Mouse (Mus musculus) cerebellum, postnatal 14 days (tissue): Measurements from ENCODE around the gene Nfic.

Experiments used
- DNase-seq, 2 experiments: peaks; one replicate each; pipeline ENCODE4 v3.0.0; 2021; ENCODE audit warnings: mixed read lengths in 2 of 2

Gene Nfic

GRCm38 (mm10) chr10:81429605-81430061, 25.8 kb downstream of the Nfic start:
- peak; percentile 67 to 71 for DNase-seq

- peak; percentile 23 to 24 for DNase-seq
Observed at GRCm38 (mm10) chr10:81429092-81429491, 26.3 kb downstream of the Nfic start.

- DNase-seq, result no peak
Observed at GRCm38 (mm10) chr10:81428507-81428870, 26.9 kb downstream of the Nfic start.

GRCm38 (mm10) chr10:81427804-81428506, 27.5 kb downstream of the Nfic start:
- DNase-seq, result peak; percentile 59 to 64

GRCm38 (mm10) chr10:81427327-81427726, 28.1 kb downstream of the Nfic start:
- peak in 1 of 2 experiments; percentile 26 for DNase-seq

GRCm38 (mm10) chr10:81426897-81427296, 28.5 kb downstream of the Nfic start:
- peak; percentile 79 to 80 for DNase-seq

- peak; percentile 62 to 80 for DNase-seq
Observed at GRCm38 (mm10) chr10:81426081-81426671, 29.3 kb downstream of the Nfic start.

- peak; percentile 64 to 66 for DNase-seq
Observed at GRCm38 (mm10) chr10:81425236-81425850, 30.1 kb downstream of the Nfic start.

GRCm38 (mm10) chr10:81424246-81425051, 31.0 kb downstream of the Nfic start:
- peak; percentile 84 to 86 for DNase-seq

GRCm38 (mm10) chr10:81423476-81424245, 31.8 kb downstream of the Nfic start:
- peak; percentile 20 to 34 for DNase-seq

GRCm38 (mm10) chr10:81422661-81423217, 32.7 kb downstream of the Nfic start:
- peak in 1 of 2 experiments; percentile 24 for DNase-seq

- DNase-seq, result peak; percentile 24 to 26
Observed at GRCm38 (mm10) chr10:81422191-81422590, 33.2 kb downstream of the Nfic start.

GRCm38 (mm10) chr10:81421797-81422100, 33.7 kb downstream of the Nfic start:
- DNase-seq, result no peak

GRCm38 (mm10) chr10:81421041-81421796, 34.2 kb downstream of the Nfic start:
- peak; percentile 17 to 20 for DNase-seq

- peak; percentile 77 to 82 for DNase-seq
Observed at GRCm38 (mm10) chr10:81420191-81420767, 35.2 kb downstream of the Nfic start.

- peak; percentile 27 to 34 for DNase-seq
Observed at GRCm38 (mm10) chr10:81419111-81419928, 36.1 kb downstream of the Nfic start.

GRCm38 (mm10) chr10:81418216-81419070, 37.0 kb downstream of the Nfic start:
- peak; percentile 24 to 35 for DNase-seq

GRCm38 (mm10) chr10:81417227-81418215, 37.9 kb downstream of the Nfic start:
- peak in 1 of 2 experiments; percentile 44 for DNase-seq
